Mouse (Mus musculus) spleen, embryonic (tissue): ENCODE measurements at regions not wholly inside any gene's neighbourhood (a gene's known extent, or its start where the extent isn't known, plus 50 kb on each side); places are given as distances from the start of the nearest gene placed in this dataset.

ENCODE experiments used
- CTCF ChIA-PET: fragments of 350-600 bp; sonication (Branson Sonifier 250); formaldehyde crosslinking; loops from one replicate; lab custom pipeline; 2022; lab: Charles Lee

DNA sequence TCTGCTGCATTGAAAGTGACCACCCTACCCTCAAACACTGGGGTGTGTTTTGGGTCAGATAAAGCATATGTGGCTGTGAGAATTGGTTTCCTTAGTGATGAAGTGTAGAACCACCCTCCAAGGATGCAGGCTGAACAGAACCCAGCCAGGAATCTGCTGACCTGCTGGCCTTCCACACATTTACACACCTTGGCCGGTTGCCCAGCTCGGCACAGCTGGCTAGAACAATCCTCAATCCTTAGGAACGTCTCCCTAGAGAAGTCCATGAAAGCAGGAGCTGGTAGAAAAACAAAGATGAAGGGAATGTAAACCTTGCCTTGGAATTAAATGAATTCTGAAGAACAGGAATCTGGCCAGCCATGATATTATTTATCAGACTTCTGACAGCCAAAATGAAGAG is 737.3 kb downstream of the Slc4a3 start:
- CTCF ChIA-PET, result no interaction called here

DNA sequence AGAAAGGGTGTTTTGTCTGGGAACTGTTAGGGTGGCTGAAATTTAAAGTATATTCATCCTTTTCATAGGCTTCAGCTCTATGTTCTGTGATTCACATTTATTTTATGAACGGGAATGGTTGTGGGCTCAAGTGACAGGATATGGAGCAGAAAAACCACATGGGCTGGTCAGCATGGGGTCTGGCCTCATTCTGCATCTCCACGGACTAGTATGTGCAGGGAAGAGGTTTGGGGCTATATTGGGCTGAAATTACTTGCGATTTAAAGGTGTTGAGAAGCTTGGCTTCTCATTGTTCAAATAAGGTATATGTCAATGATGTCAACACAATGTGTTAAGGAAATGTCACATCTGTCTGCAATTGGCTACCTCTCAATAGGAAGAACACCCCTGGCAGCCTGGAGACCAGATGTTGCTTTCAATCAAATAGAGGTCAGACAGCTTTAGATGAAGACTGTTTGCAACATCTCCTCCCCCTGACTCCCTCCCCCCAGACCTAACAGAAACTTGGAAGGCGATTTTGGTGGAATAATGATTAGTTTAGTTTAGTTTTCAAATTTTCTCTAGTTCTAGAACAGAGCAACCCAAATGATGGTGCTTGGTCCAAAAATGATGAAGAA is 777.0 kb downstream of the Slc4a3 start:
- CTCF ChIA-PET, result no interaction called here

GRCm38 (mm10) chr1:76323592-76323991 is 777.5 kb downstream of the Slc4a3 start:
- CTCF ChIA-PET, result no interaction called here

- CTCF ChIA-PET, result no interaction called here
Observed at GRCm38 (mm10) chr1:76336011-76336410, 789.9 kb downstream of the Slc4a3 start.

DNA sequence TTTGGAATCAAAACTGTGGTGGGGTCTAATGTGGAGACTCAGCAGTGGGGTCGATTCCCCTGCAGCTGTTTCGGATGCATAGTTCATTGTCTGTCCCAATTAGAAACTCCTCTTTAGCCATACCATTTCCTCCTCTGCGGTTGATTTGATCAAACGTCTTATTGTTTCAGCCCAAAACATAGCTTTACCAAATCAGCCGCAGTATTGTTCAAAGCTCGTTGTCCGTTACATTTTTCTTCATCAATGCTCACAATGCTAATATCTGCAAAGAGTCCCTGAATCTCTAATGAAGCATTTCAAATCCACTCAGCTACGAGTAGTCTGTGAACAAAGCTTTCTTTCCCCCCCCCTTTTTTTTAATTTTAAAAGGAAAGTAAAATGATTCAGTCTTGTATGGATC is 816.0 kb downstream of the Slc4a3 start:
- CTCF ChIA-PET, result no interaction called here

DNA sequence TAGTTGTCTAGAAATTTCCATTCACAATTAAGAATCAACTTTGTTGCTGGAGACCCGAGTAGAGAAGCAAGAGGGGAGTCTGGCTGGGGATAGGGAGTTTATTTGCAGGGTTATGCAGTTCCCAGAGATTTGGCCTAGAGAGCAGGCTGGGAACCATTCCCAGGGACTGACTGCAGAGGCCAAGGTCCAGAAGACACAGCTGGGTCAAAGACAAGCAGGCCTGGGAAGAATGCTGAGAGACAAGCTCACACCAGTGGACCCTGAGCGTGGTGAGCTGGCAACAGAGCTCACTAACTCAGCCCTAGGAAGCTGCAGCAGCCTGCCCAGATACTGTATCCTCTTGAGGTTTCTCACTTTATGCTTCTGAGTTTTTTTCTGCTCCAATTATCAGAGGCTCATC is 827.9 kb downstream of the Slc4a3 start:
- CTCF ChIA-PET, result no interaction called here

GRCm38 (mm10) chr1:76378154-76378553 is 832.1 kb downstream of the Slc4a3 start:
- CTCF ChIA-PET, result interaction anchor here (0.6 kb wide), 1 partner anchor 21 kb away, joined by 5 read pairs; no protein-coding TSS in a partner anchor

DNA sequence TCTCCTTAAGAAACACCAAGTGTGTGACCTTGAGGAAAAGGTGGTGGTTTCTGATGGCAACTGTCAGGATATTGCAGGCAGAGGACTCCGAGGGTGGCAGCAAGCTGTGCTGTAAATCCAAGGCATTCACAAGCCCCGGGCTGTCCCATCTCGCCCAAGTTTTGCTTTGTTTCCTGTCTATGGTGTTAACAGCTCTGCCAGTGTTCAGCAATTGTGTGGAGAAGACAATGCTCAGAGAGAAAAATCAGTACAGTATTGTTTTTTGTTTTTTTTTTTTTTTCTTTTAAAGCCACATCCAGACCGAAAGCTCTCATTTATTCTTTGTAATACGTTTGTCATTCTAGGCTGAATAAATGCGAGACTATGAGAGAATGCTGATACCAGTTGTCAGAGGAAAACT is 846.5 kb downstream of the Slc4a3 start:
- CTCF ChIA-PET, result no interaction called here

GRCm38 (mm10) chr1:76394038-76394437 is 848.0 kb downstream of the Slc4a3 start:
- CTCF ChIA-PET, result no interaction called here

- CTCF ChIA-PET, result no interaction called here
Observed at GRCm38 (mm10) chr1:76402854-76403253, 856.8 kb downstream of the Slc4a3 start.

DNA sequence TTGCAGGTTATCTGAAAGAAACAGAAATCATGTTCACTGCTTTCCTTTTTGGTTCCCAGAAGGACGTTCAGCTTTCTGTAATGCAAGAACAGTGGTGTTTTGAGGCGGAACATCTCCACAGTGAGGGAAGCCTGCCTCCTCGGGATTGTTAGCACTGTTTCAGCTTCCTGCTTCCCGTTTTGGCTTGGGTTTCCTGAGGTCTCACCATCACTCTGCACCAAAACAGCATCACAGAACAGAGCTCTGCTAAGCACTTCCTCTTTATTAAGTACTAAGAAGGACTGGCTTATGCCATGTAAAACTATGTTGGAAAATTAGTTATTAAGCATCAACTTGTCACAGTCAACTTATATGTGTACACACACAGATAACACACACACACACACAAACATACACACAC is 857.9 kb downstream of the Slc4a3 start:
- CTCF ChIA-PET, result no interaction called here

- CTCF ChIA-PET, result no interaction called here
Observed at GRCm38 (mm10) chr1:76410813-76411212, 864.7 kb downstream of the Slc4a3 start.

- CTCF ChIA-PET, result no interaction called here
Observed at GRCm38 (mm10) chr1:76420525-76420924, 874.5 kb downstream of the Slc4a3 start.

- CTCF ChIA-PET, result no interaction called here
Observed at GRCm38 (mm10) chr1:76427439-76427838, 881.4 kb downstream of the Slc4a3 start.

GRCm38 (mm10) chr1:76430041-76430610 is 884.1 kb downstream of the Slc4a3 start:
- CTCF ChIA-PET, result interaction anchor here (0.5 kb wide), 1 partner anchor 452 kb away, joined by 3 read pairs; no protein-coding TSS in a partner anchor

DNA sequence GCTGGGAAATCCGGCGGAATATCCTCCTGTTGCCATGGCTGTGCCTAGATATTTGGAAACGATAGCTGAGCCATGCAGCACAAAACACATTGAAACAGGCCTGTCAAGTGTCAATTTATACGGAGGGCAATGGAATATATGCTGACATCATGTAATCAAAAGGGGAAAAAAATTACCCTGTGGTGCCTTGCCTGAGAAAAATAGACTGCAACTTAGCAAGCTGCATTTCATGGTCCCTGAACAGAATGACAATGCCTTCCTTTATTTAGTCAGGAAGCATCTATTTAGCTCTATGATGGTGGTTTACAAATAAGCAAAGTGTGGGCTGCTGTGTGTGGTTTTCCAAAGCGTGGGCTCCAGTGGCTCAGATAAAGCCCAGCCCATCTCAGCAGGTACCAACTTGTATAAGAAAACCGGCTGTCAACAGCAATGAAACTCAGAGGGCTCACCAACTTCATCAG is 887.4 kb downstream of the Slc4a3 start:
- CTCF ChIA-PET, result no interaction called here

DNA sequence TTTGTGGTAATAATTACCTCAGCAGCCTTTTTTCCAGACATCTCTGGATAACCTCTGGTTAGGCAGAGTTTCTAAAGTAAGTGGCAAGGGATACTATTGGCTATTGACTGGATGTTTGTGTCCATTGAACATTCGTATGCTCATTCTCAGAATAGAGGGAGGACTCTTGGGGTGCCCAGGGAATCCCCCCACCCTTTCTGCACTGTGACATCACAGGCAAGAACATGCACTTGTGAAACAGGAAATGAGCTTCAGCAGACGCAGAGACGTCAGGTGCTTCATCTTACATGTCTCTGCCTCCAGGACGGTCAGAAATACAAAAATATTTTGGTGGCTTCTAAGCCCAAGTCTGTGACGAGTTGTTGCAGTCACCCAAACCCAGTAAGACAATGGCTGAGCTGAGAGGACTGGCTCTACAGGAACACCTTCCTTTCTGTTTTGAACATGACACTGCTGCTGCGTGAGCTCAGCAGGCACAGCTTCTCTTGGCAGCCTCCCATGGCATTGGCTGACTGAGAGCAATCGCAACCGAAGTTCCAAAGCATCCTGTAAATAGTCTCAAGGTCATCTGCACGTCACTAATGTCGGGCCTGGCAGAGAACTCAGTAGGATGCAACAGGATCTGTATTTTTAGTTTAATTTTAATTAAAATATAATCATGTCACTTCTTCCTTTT is 904.6 kb downstream of the Slc4a3 start:
- CTCF ChIA-PET, result no interaction called here

- CTCF ChIA-PET, result no interaction called here
Observed at GRCm38 (mm10) chr1:76453160-76453710, 907.2 kb downstream of the Slc4a3 start.

GRCm38 (mm10) chr1:76466562-76466961 is 920.5 kb downstream of the Slc4a3 start:
- CTCF ChIA-PET, result no interaction called here

DNA sequence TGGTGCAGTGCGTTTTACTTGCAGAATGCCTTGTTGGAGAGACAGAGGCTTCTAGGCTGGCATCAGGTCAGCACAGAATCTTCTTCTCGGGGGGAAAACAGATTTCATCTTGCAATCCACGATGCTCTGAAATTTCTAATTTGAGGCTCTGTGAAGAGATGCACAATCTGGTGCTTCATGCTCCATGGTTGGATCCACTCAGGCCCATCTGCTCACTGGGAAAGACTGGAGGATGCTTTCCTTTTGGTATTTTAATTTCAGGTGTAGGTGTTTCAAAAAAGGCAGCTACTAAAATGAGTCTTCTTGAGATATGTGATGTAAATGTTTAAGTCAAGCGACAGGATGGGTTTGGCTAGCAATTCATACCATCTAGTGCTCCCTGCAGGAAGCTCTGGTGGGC is 938.1 kb downstream of the Slc4a3 start:
- CTCF ChIA-PET, result no interaction called here

DNA sequence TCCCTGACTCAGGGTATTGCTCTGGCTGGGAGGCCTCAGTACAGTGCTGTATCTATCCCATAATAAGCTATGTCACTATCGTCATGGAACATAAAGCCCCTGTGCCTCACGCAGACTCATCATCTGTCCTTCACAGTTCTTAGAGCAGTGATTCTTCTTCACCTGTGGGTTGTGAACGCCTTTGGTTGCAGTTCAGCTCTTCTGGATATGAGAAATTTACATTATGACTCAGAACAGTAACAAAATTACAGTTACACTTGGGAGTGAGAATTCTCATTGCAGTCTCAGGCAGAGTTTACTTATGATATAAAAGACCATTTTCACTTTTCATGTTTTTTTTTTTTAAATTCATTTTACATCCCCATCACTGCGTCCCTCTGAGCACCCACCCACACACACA is 941.4 kb downstream of the Slc4a3 start:
- CTCF ChIA-PET, result no interaction called here

DNA sequence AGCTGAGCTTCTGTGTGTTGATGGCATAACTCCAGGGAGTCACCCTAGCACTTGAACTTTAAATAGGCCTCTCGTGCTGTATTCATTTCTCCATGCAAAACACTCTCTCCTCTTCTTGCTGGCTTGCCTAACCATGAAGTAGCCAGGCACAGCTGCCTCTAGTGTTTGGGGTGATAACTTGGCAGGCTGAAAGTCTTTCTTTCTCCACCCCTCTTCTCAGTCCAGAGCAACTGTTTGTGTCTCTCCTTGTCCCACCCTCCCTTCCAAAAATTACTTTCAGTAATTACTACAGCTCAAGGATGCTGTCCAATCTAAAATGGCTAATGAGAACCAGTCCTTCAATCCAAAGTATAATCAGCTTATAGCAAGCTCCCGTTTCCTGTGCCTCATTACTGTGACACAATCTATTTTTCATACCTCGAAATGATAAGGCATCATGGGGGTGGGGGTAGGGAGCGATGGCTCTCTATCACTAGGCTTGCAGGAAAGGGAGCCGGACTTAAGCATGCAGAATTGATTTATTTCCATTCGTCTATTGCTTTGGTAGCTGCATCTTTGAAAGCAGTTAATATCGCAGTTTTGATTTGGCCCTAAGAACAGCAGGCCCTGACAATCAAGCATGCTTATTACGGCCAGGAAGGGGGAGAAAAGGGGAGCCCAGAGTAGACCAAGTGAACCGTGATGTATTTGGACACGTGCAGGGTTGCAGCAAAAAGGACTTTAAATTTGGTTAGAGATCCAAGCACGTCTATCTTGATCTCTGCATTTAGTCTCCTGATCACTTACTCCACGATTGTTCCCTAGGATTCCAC is 943.8 kb downstream of the Slc4a3 start:
- CTCF ChIA-PET, result no interaction called here
